Mouse (Mus musculus) olfactory bulb, adult 2 months (tissue): Measurements from ENCODE around the gene Fnbp4.

ENCODE experiments used
- CTCF ChIP-seq: fragments of 200-500 bp; IDR thresholded peaks from 2 replicates; pipeline ENCODE4 v1.5.1; 2012; ENCODE audit warnings: low read depth, mild to moderate bottlenecking, low read length, moderate library complexity; ENCODE audit not compliant: insufficient read depth
- POLR2A ChIP-seq: fragments of 200-500 bp; IDR thresholded peaks from 2 replicates; pipeline ENCODE4 v1.6.1; 2012; ENCODE audit warnings: mild to moderate bottlenecking, low read depth, low read length, moderate library complexity; ENCODE audit not compliant: insufficient read depth

- TF ChIP-seq POLR2A (no peak), CTCF (no peak)
Observed at GRCm38 (mm10) chr2:90738801-90739200, 6.4 kb upstream of the Fnbp4 start.
